Mouse (Mus musculus): ENCODE data around the gene Unc45a. TPM values are rescaled to one million over a fixed set of nuclear protein-coding genes. Genes with fewer than 3 reads are reported as not detected.

Gene Unc45a
- polyA plus RNA-seq, 1 experiment from 2014 or later: 36.8 TPM

DNA sequence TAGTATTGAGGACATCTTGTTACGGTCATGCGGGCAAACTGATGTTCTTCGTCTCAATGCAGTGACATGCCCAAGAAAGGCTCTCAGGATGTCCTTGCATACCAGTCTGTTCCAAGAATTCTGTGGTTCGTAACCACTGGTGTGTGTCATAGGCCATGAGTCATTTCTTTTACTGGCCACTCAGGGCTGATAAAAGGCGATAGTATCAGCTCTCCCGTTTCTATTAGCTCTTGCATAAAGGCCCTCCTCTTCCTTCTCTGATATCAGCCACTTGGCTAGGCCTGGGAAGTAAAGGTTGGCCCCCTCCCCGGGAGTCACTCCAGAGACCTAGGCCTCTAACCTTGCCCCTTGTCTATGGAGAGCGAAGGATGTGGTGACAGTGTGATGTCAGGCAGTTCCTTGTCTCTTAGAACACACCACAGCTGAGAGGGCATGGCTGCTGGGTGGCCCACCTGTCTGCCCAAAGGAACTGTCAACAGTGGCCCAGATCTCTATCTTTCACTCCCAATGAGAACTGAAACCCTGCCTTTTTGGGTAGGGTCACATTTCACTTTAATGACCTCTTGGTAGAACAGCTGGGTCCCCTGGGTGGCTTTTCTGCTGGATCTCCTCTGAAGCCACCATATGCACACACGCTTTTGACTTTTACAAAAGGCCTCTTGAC is 34.7 kb upstream of the Unc45a start:
- WGBS: 88% methylated on average over 9 of the region's 9 CpGs
- Histone ChIP-seq H3K27me3 (ENCODE audit: control insufficient read depth, insufficient read depth, low read length) (no peaks in the 10 kb centered on the region), H3K4me2 (ENCODE audit: low read depth) (no peak overlapping the region), H3K4me3 (ENCODE audit: low read depth, low read length) (no peak overlapping the region), H3K27ac (ENCODE audit: low read depth, low read length) (no peak overlapping the region), H3K9ac (ENCODE audit: low read length) (no peak overlapping the region), H3K36me3 (ENCODE audit: control insufficient read depth, insufficient read depth, low read length) (no peaks in the 10 kb centered on the region), H3K4me1 (ENCODE audit: control insufficient read depth, insufficient read depth, low read length) (no peaks in the 10 kb centered on the region), H3K9me3 (ENCODE audit: control insufficient read depth, low read length) (no peaks in the 10 kb centered on the region)
- ATAC-seq (ENCODE audit: insufficient read depth, low FRiP score, low TSS enrichment) (no peak), DNase-seq (ENCODE audit: low spot score) (no peak)

DNA sequence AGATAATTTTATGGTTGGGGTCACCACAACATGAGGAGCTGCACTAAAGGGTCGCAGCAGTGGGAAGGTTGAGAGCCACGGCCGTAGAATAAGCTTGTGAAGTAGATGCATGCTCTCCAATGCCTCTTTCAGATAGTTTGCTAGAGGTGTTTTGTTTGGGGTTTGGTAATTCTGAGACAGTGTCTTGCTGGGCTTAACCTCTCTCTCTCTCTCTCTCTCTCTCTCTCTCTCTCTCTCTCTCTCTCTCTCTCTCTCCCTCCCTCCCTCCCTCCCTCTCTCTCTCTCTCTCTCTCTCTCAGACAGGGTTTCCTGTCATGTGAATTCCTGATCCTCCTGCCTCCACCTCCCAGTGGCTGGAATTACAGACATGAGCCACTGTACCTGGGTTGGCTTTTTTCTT is 33.9 kb upstream of the Unc45a start:
- no peak for ATAC-seq (ENCODE audit: insufficient read depth, low FRiP score, low TSS enrichment)
- 84% methylated on average over 3 of the region's 3 CpGs for WGBS
- no peak overlapping the region for H3K4me3 ChIP-seq (ENCODE audit: low read depth, low read length)

DNA sequence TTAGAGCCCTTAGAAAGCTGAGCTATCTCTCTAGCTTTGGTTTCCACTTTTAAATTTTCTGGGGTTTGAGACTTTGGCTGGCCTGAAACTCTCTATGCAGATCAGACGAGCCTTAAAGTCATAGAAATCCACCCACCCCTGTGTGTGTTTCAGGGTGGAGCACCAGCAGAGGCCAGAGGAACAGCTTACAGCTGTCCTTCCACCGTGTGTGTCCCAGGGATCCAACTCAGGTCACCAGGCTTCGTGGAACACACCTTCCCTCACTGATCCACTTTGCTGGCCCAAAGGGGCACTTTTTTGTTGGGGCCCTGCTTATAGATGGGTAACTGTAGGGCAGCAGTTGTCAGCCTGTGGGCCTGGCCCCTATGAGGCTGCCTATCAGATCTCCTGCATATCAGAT is 33.5 kb upstream of the Unc45a start:
- Histone ChIP-seq H3K9me3 (ENCODE audit: control insufficient read depth, low read length) (no peaks in the 10 kb centered on the region), H3K4me3 (ENCODE audit: low read depth, low read length) (no peak overlapping the region), H3K36me3 (ENCODE audit: control insufficient read depth, insufficient read depth, low read length) (no peaks in the 10 kb centered on the region), H3K27me3 (ENCODE audit: control insufficient read depth, insufficient read depth, low read length) (no peaks in the 10 kb centered on the region), H3K9ac (ENCODE audit: low read length) (no peak overlapping the region), H3K4me2 (ENCODE audit: low read depth) (no peak overlapping the region), H3K4me1 (ENCODE audit: control insufficient read depth, insufficient read depth, low read length) (peaks cover 11% of the 10 kb centered on the region; the same call in 1 of the 2 replicates), H3K27ac (ENCODE audit: low read depth, low read length) (no peak overlapping the region)
- ATAC-seq (ENCODE audit: insufficient read depth, low FRiP score, low TSS enrichment): no peak
- DNase-seq (ENCODE audit: low spot score): no peak
- 71% methylated on average over 3 of the region's 3 CpGs for WGBS

More for the DNA sequence above, 33.9 kb upstream of the Unc45a start:
- Histone ChIP-seq H3K9ac (ENCODE audit: low read length) (no peak overlapping the region), H3K4me2 (ENCODE audit: low read depth) (no peak overlapping the region), H3K27ac (ENCODE audit: low read depth, low read length) (no peak overlapping the region), H3K4me1 (ENCODE audit: control insufficient read depth, insufficient read depth, low read length) (peaks cover 8% of the 10 kb centered on the region; the same call in 1 of the 2 replicates), H3K9me3 (ENCODE audit: control insufficient read depth, low read length) (no peaks in the 10 kb centered on the region), H3K36me3 (ENCODE audit: control insufficient read depth, insufficient read depth, low read length) (no peaks in the 10 kb centered on the region), H3K27me3 (ENCODE audit: control insufficient read depth, insufficient read depth, low read length) (no peaks in the 10 kb centered on the region)
- no peak for DNase-seq (ENCODE audit: low spot score)

DNA sequence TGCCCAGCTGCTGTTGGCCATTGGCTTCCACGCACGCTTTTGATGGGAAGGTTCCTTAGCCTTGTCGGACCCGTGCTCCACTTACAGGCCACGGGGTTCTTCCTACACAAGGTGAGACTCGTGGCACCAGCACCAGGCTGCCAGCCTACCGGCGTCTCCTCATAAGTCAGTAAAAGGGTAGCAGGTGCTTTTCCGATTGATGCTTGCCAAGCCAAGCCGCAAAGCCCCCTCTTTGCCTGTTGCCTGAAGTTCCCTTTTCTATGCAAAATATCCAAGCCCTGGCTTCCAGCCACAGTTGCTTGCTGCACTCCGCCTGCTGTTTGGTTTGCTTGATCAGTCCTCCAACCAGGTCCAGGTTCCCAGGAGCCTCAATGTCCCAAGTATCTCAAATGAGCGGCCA is 33.0 kb upstream of the Unc45a start:
- H3K36me3 ChIP-seq (ENCODE audit: control insufficient read depth, insufficient read depth, low read length): no peaks in the 10 kb centered on the region
- H3K4me2 ChIP-seq (ENCODE audit: low read depth): no peak overlapping the region
- no peak overlapping the region for H3K27ac ChIP-seq (ENCODE audit: low read depth, low read length)
- H3K27me3 ChIP-seq (ENCODE audit: control insufficient read depth, insufficient read depth, low read length): no peaks in the 10 kb centered on the region
- DNase-seq (ENCODE audit: low spot score) (no peak), ATAC-seq (ENCODE audit: insufficient read depth, low FRiP score, low TSS enrichment) (no peak)
- peaks cover 11% of the 10 kb centered on the region; the same call in 1 of the 2 replicates for H3K4me1 ChIP-seq (ENCODE audit: control insufficient read depth, insufficient read depth, low read length)
- WGBS: 85% methylated on average over 12 of the region's 12 CpGs
- H3K4me3 ChIP-seq (ENCODE audit: low read depth, low read length): no peak overlapping the region
- H3K9ac ChIP-seq (ENCODE audit: low read length): no peak overlapping the region
- H3K9me3 ChIP-seq (ENCODE audit: control insufficient read depth, low read length): no peaks in the 10 kb centered on the region

DNA sequence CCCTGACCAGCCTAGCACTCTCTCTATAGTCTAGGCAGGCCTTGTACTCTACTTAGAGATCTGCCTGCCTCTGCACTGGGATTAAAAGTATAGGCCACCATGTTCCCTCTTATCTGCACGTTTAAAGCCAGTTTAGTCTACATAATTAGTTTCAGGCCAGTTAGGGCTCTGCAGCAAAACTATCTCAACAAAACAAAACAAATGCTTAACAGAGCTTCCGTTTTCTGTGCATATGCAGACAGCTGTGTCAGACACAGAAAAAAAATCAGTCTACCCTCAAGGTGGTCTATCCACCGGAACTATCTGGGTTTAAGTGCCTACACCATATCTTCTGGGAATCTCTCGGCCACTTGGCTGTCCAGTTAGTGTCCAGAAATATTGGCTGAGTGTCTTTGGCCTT is 32.5 kb upstream of the Unc45a start:
- ATAC-seq (ENCODE audit: insufficient read depth, low FRiP score, low TSS enrichment) (no peak), DNase-seq (ENCODE audit: low spot score) (no peak)
- Histone ChIP-seq H3K4me2 (ENCODE audit: low read depth) (no peak overlapping the region), H3K9ac (ENCODE audit: low read length) (no peak overlapping the region), H3K4me1 (ENCODE audit: control insufficient read depth, insufficient read depth, low read length) (peaks cover 11% of the 10 kb centered on the region; the same call in 1 of the 2 replicates), H3K4me3 (ENCODE audit: low read depth, low read length) (no peak overlapping the region), H3K27me3 (ENCODE audit: control insufficient read depth, insufficient read depth, low read length) (no peaks in the 10 kb centered on the region), H3K36me3 (ENCODE audit: control insufficient read depth, insufficient read depth, low read length) (0 out of 2 replicates have a peak, but pooled peaks cover 2% of the 10 kb centered on the region), H3K9me3 (ENCODE audit: control insufficient read depth, low read length) (no peaks in the 10 kb centered on the region), H3K27ac (ENCODE audit: low read depth, low read length) (no peak overlapping the region)
- WGBS: 87% methylated on average over 4 of the region's 4 CpGs

DNA sequence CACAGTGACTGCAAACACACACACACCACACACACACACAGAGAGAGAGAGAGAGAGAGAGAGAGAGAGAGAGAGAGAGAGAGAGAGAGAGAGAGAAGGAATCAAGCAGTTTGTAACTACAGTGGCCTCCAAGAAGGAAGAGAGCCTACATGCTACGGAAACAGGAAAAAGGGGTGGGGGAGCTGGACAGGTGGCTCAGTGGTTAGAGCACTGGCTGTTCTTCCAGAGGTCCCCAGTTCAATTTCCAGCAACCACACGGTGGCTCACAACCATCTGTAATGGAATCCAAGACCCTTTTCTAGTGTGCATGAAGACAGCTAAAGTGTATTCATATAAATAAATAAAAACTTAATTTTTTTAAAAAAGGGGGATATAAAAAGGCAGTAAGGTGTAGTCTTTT is 31.9 kb upstream of the Unc45a start:
- peaks cover 11% of the 10 kb centered on the region; the same call in 1 of the 2 replicates for H3K4me1 ChIP-seq (ENCODE audit: control insufficient read depth, insufficient read depth, low read length)
- WGBS: 73% methylated on average over 2 of the region's 2 CpGs
- H3K4me3 ChIP-seq (ENCODE audit: low read depth, low read length): no peak overlapping the region
- no peak for DNase-seq (ENCODE audit: low spot score)
- no peak for ATAC-seq (ENCODE audit: insufficient read depth, low FRiP score, low TSS enrichment)
- no peaks in the 10 kb centered on the region for H3K9me3 ChIP-seq (ENCODE audit: control insufficient read depth, low read length)
- H3K36me3 ChIP-seq (ENCODE audit: control insufficient read depth, insufficient read depth, low read length): 0 out of 2 replicates have a peak, but pooled peaks cover 2% of the 10 kb centered on the region
- H3K9ac ChIP-seq (ENCODE audit: low read length): no peak overlapping the region
- no peaks in the 10 kb centered on the region for H3K27me3 ChIP-seq (ENCODE audit: control insufficient read depth, insufficient read depth, low read length)
- H3K27ac ChIP-seq (ENCODE audit: low read depth, low read length): no peak overlapping the region
- no peak overlapping the region for H3K4me2 ChIP-seq (ENCODE audit: low read depth)

DNA sequence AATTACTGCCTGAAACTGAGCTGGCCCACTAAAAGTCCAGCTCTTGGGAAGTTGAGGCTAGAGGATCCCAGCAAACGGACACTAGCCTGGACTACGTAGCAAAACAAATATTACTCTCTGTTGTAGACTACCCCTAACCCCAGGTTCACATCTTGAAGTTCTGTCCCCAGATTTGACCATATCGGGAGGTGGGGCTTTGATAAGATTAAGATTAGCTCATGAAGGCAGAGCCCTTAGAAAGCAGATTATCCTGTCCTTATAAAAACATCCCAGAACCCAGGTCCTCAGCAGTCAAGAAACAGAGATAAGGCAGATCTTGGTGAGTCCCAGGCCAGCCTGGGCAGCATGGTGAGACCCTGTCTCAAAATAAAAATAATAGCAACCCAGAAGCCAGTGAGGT is 31.4 kb upstream of the Unc45a start:
- no peaks in the 10 kb centered on the region for H3K27me3 ChIP-seq (ENCODE audit: control insufficient read depth, insufficient read depth, low read length)
- H3K9ac ChIP-seq (ENCODE audit: low read length): no peak overlapping the region
- no peaks in the 10 kb centered on the region for H3K9me3 ChIP-seq (ENCODE audit: control insufficient read depth, low read length)
- no peak for ATAC-seq (ENCODE audit: insufficient read depth, low FRiP score, low TSS enrichment)
- DNase-seq (ENCODE audit: low spot score): no peak
- H3K4me2 ChIP-seq (ENCODE audit: low read depth): no peak overlapping the region
- H3K4me1 ChIP-seq (ENCODE audit: control insufficient read depth, insufficient read depth, low read length): peaks cover 11% of the 10 kb centered on the region; the same call in 1 of the 2 replicates
- H3K27ac ChIP-seq (ENCODE audit: low read depth, low read length): no peak overlapping the region
- WGBS: 95% methylated on average over 3 of the region's 3 CpGs
- no peak overlapping the region for H3K4me3 ChIP-seq (ENCODE audit: low read depth, low read length)
- H3K36me3 ChIP-seq (ENCODE audit: control insufficient read depth, insufficient read depth, low read length): peaks cover 5% of the 10 kb centered on the region; the same call in 1 of the 2 replicates

DNA sequence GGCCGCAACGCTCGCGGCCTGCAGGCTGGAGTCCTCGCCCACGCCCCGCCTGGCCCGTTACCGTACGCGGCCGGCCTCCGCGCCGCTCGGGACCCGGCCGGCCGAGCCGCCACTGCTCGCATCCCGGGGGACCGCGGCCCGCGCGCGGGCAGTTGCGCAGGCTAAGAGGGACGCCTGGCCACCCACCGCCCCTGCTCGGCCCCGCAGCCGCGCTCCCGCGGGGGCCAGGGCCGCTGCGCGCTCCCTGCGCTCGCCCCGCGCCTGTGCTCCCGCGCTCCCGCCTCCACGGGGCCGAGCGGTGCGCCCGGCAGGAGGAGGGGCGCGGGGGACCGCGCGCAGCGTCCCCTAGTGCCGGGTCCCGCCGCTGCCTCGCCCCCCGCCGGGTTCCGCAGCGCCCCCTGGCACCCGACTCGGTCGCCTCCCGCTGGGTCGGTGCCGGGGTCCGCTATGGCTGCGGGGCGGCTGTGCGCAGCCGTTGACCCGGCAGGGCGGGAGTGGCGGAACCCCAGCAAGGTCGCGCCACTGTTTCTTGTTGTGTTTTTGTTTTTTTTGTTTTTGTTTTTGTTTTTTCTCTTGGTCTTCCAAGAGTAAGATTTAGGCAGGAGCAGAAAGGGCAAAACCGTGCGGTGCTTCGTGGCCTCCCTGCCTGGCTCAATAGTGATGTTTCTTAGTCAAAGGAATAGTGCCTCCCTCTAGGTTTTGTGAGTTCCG is 30.4 kb upstream of the Unc45a start, which contains the start of gene Man2a2:
TSS of gene Man2a2 (minus strand) at position 335 of the 711 bp plus-strand sequence.
- Histone ChIP-seq H3K27ac (ENCODE audit: low read depth, low read length) (0 out of 2 replicates have a peak within 1 kb of the TSS, but pooled peaks have one; percentile 39), H3K27me3 (ENCODE audit: control insufficient read depth, insufficient read depth, low read length) (no peaks in the 10 kb centered on the region), H3K9me3 (ENCODE audit: control insufficient read depth, low read length) (no peaks in the 10 kb centered on the region), H3K4me3 (ENCODE audit: low read depth, low read length) (peak within 1 kb of the TSS; percentile 89), H3K4me1 (ENCODE audit: control insufficient read depth, insufficient read depth, low read length) (peaks cover 11% of the 10 kb centered on the region; the same call in 1 of the 2 replicates), H3K4me2 (ENCODE audit: low read depth) (peak within 1 kb of the TSS; percentile 81), H3K9ac (ENCODE audit: low read length) (peak within 1 kb of the TSS; percentile 88), H3K36me3 (ENCODE audit: control insufficient read depth, insufficient read depth, low read length) (peaks cover 11% of the 10 kb centered on the region; the same call in 1 of the 2 replicates)
- WGBS: under 1% methylated on average over 55 of the region's 86 CpGs
- DNase-seq (ENCODE audit: low spot score) (peak; percentile 86), ATAC-seq (ENCODE audit: insufficient read depth, low FRiP score, low TSS enrichment) (peak; percentile 78)
